Mouse (Mus musculus): ENCODE results near the gene Dpf1.

Dpf1 gene

GRCm38 (mm10) chr7:29309749-29310148, 6.0 kb downstream of the Dpf1 start:
- no peak for DNase-seq (ENCODE audit: low spot score in 2 of 2)

- DNase-seq (ENCODE audit: low spot score in 2 of 2), result no peak
These were observed 9.3 kb downstream of the Dpf1 start for GRCm38 (mm10) chr7:29313051-29313450.

GRCm38 (mm10) chr7:29313572-29314261, 10.0 kb downstream of the Dpf1 start:
- DNase-seq (ENCODE audit: low spot score in 2 of 2), result no peak

- no peak for DNase-seq (ENCODE audit: low spot score in 2 of 2)
These were observed 11.3 kb downstream of the Dpf1 start for GRCm38 (mm10) chr7:29314844-29315628.

GRCm38 (mm10) chr7:29316137-29316734, 12.5 kb downstream of the Dpf1 start:
- no peak for DNase-seq (ENCODE audit: low spot score in 2 of 2)

- no peak for DNase-seq (ENCODE audit: low spot score in 2 of 2)
These were observed 13.2 kb downstream of the Dpf1 start for GRCm38 (mm10) chr7:29316976-29317375.

GRCm38 (mm10) chr7:29317558-29317957, 13.8 kb downstream of the Dpf1 start:
- DNase-seq (ENCODE audit: low spot score in 2 of 2), result no peak

- DNase-seq (ENCODE audit: low spot score in 2 of 2), result no peak
These were observed 14.6 kb downstream of the Dpf1 start for GRCm38 (mm10) chr7:29318115-29318911.

GRCm38 (mm10) chr7:29319337-29320307, 15.9 kb downstream of the Dpf1 start:
- DNase-seq (ENCODE audit: low spot score in 2 of 2), result no peak

GRCm38 (mm10) chr7:29327087-29327486, 23.3 kb downstream of the Dpf1 start:
- no peak for DNase-seq (ENCODE audit: low spot score in 2 of 2)

- no peak for DNase-seq (ENCODE audit: low spot score in 2 of 2)
These were observed 25.2 kb downstream of the Dpf1 start for GRCm38 (mm10) chr7:29328984-29329383.

- DNase-seq (ENCODE audit: low spot score in 2 of 2), result no peak
These were observed 30.4 kb downstream of the Dpf1 start for GRCm38 (mm10) chr7:29334156-29334555.

- no peak for DNase-seq (ENCODE audit: low spot score in 2 of 2)
These were observed 31.5 kb downstream of the Dpf1 start for GRCm38 (mm10) chr7:29335276-29335675.

GRCm38 (mm10) chr7:29335841-29336671, 32.3 kb downstream of the Dpf1 start:
- DNase-seq (ENCODE audit: low spot score in 2 of 2), result no peak

GRCm38 (mm10) chr7:29336795-29337319, 33.1 kb downstream of the Dpf1 start:
- DNase-seq (ENCODE audit: low spot score in 2 of 2), result no peak

- DNase-seq (ENCODE audit: low spot score in 2 of 2), result no peak
These were observed 34.0 kb downstream of the Dpf1 start for GRCm38 (mm10) chr7:29337766-29338165.

- DNase-seq (ENCODE audit: low spot score in 2 of 2), result no peak
These were observed 34.7 kb downstream of the Dpf1 start for GRCm38 (mm10) chr7:29338351-29338919.

GRCm38 (mm10) chr7:29338984-29339679, 35.4 kb downstream of the Dpf1 start:
- DNase-seq (ENCODE audit: low spot score in 2 of 2), result no peak

GRCm38 (mm10) chr7:29340247-29340646, 36.5 kb downstream of the Dpf1 start:
- no peak for DNase-seq (ENCODE audit: low spot score in 2 of 2)
